Mouse (Mus musculus) liver, postnatal 0 days (tissue): ENCODE results near the gene Med20.

ENCODE experiments used
- CTCF ChIP-seq: sonication (generic); IDR thresholded peaks from 2 replicates; pipeline ENCODE4 v1.5.1; 2016; ENCODE audit warnings: antibody characterized with exemption, low read depth
- EP300 ChIP-seq: IDR thresholded peaks from 2 replicates; pipeline ENCODE4 v1.6.1; 2016; ENCODE audit warnings: antibody characterized with exemption, low read depth, mild to moderate bottlenecking

GRCm38 (mm10) chr17:47657901-47658300, 46.5 kb downstream of the Med20 start:
- TF ChIP-seq CTCF (no peak), EP300 (no peak)
